Comparison of ENCODE assay signal across 35 mouse cellular contexts in the genomic region with DNA sequence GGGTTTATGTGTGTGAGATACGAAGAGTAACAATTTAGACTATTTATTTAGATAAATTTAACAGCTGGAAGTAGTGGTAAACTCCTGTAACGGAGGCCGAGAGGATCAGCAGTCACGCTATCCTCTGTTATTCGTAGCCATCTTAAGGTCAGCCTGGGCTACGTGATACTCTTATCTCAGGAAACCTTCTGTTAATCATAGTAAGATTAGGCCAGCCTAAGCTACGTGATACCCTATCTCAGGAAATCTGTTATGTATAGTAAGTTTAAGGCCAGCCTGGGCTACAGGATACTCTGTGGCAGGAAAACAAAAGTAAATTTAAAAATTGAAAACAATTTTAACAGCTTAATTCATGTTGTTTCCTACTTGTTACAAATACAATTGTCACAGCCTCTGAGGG. TPM values are rescaled to one million over a fixed set of nuclear protein-coding genes. Genes with fewer than 3 reads are reported as not detected.
"Had no signal": no experiment of that assay in that cellular context is flagged by ENCODE, and none has a peak within 500 bp of the region (broad histone marks: within the 10 kb centered on the region; RNA-seq: fewer than 3 reads in every experiment).

No protein-coding gene starts in this region.

- H3K27me3 ChIP-seq: lung, embryonic 15.5 days had no signal

- ATAC-seq: liver, embryonic 12.5 days; liver, postnatal 0 days; lung, postnatal 0 days; midbrain, embryonic 13.5 days; midbrain, embryonic 15.5 days; midbrain, embryonic 16.5 days had no signal

- H3K4me3 ChIP-seq: limb, embryonic 10.5 days; limb, embryonic 12.5 days; limb, embryonic 13.5 days; limb, embryonic 15.5 days; liver, embryonic 12.5 days; liver, embryonic 13.5 days; liver, embryonic 15.5 days; lung, embryonic 15.5 days; megakaryocyte, embryonic 14.5 days; midbrain, embryonic 10.5 days; midbrain, embryonic 12.5 days; midbrain, embryonic 13.5 days; midbrain, embryonic 15.5 days; myocyte; neural tube, embryonic 12.5 days had no signal

- H3K36me3 ChIP-seq: limb, embryonic 10.5 days; limb, embryonic 12.5 days; limb, embryonic 13.5 days; limb, embryonic 15.5 days; liver, embryonic 12.5 days; liver, embryonic 13.5 days; liver, embryonic 15.5 days; lung, embryonic 15.5 days; midbrain, embryonic 10.5 days; midbrain, embryonic 12.5 days; midbrain, embryonic 13.5 days; midbrain, embryonic 15.5 days; neural tube, embryonic 12.5 days had no signal

- H3K9me3 ChIP-seq: limb, embryonic 10.5 days; limb, embryonic 12.5 days; limb, embryonic 13.5 days; limb, embryonic 15.5 days; liver, embryonic 12.5 days; liver, embryonic 13.5 days; liver, embryonic 15.5 days; lung, embryonic 15.5 days; megakaryocyte, embryonic 14.5 days; midbrain, embryonic 10.5 days; midbrain, embryonic 12.5 days; midbrain, embryonic 13.5 days; midbrain, embryonic 15.5 days; neural tube, embryonic 12.5 days had no signal

- H3K9ac ChIP-seq: limb, embryonic 12.5 days; limb, embryonic 13.5 days; limb, embryonic 15.5 days; liver, embryonic 12.5 days; liver, embryonic 13.5 days; liver, embryonic 14.5 days; liver, embryonic 15.5 days; liver, postnatal 0 days; lung, embryonic 14.5 days; lung, embryonic 15.5 days; midbrain, embryonic 12.5 days; midbrain, embryonic 13.5 days; midbrain, embryonic 15.5 days; neural tube, embryonic 12.5 days had no signal

- H3K27ac ChIP-seq: limb, embryonic 10.5 days; limb, embryonic 12.5 days; limb, embryonic 13.5 days; limb, embryonic 15.5 days; liver, embryonic 12.5 days; liver, embryonic 13.5 days; liver, embryonic 14.5 days; liver, embryonic 15.5 days; lung, embryonic 15.5 days; macrophage; midbrain, embryonic 10.5 days; midbrain, embryonic 12.5 days; midbrain, embryonic 13.5 days; midbrain, embryonic 15.5 days; neural tube, embryonic 12.5 days had no signal

- DNase-seq: left cerebral cortex, postnatal 4 days; liver; liver, embryonic 13.5 days; liver, postnatal 0 days; lung, adult 18-20 months; lung, adult 2 months; lung, embryonic 14.5 days; lung, postnatal 10 days; lung, postnatal 14 days; lung, postnatal 36 days; lung, postnatal 4 days; midbrain, embryonic 14.5 days had no signal

RNA-seq across cellular contexts. Expression of gene Hspa12a, which starts 2.5 kb away (rescaled TPM):
- total RNA-seq: megakaryocyte-erythroid progenitor cell, adult 5-6 weeks had no signal
- polyA plus RNA-seq: macrophage had no signal

RNA-seq across cellular contexts. Expression of gene Eno4, which starts 2.7 kb away (rescaled TPM):
- total RNA-seq: liver, adult 2 months; megakaryocyte progenitor cell, adult 5-6 weeks; megakaryocyte, adult 5-6 weeks; megakaryocyte-erythroid progenitor cell, adult 5-6 weeks; monocyte, adult 5-6 weeks had no signal
- polyA plus RNA-seq: liver, adult 2 months; liver, embryonic 15.5 days; liver, postnatal 0 days; macrophage had no signal
